Mouse (Mus musculus) liver, embryonic 16.5 days (tissue): ENCODE results near the gene Shf. TPM values are rescaled to one million over a fixed set of nuclear protein-coding genes. Genes with fewer than 3 reads are reported as not detected.

ENCODE experiments used
- ATAC-seq: fragments of 200-750 bp; cut with Nextera tagmentation; 2 replicates; pipeline ENCODE4 v1.8.0; 2017; ENCODE audit warnings: low read depth, mild to moderate bottlenecking, moderate number of reproducible peaks, moderate library complexity
- H3K27ac ChIP-seq: fragments of 300-500 bp; sonication (generic); 2 replicates; pipeline ENCODE4 v1.5.1; 2014; ENCODE audit warnings: mild to moderate bottlenecking, low read length
- H3K27me3 ChIP-seq: fragments of 300-500 bp; sonication (generic); 2 replicates; pipeline ENCODE4 v1.6.1; 2014; ENCODE audit warnings: low read depth, low read length, mixed read lengths; ENCODE audit not compliant: control insufficient read depth, insufficient read depth
- H3K36me3 ChIP-seq: fragments of 300-500 bp; sonication (generic); 2 replicates; pipeline ENCODE4 v1.6.1; 2014; ENCODE audit warnings: mild to moderate bottlenecking; ENCODE audit not compliant: control insufficient read depth, insufficient read depth
- H3K4me1 ChIP-seq: fragments of 300-500 bp; sonication (generic); 2 replicates; pipeline ENCODE4 v1.6.1; 2014; ENCODE audit warnings: low read depth, low read length, mixed read lengths; ENCODE audit not compliant: control insufficient read depth
- H3K4me2 ChIP-seq: fragments of 300-500 bp; sonication (generic); 2 replicates; pipeline ENCODE4 v1.6.1; 2014; ENCODE audit warnings: low read depth, low read length, mixed read lengths
- H3K4me3 ChIP-seq: fragments of 300-500 bp; sonication (generic); 2 replicates; pipeline ENCODE4 v1.5.1; 2014; ENCODE audit warnings: low read depth, mild to moderate bottlenecking, low read length
- H3K9ac ChIP-seq: fragments of 300-500 bp; sonication (generic); 2 replicates; pipeline ENCODE4 v1.6.1; 2014; ENCODE audit warnings: low read depth, low read length
- H3K9me3 ChIP-seq: fragments of 300-500 bp; sonication (generic); replicated peaks from 2 replicates; pipeline ENCODE4 v1.6.1; 2016; ENCODE audit warnings: low read length; ENCODE audit not compliant: control insufficient read depth
- WGBS: fragments of 180-500 bp; shearing (Covaris S2); extraction: QIAGEN DNeasy Blood & Tissue Kit; methylation state at CpG from one replicate; pipeline ENCODE4 v1.1.7; 2014; ENCODE audit not compliant: insufficient replicate concordance; 5-methylcytosine and 5-hydroxymethylcytosine counted together
- polyA plus RNA-seq: library from polyadenylated mRNA; unstranded; fragments of >200 nt; fragmentation: Nextera tagmentation; extraction: Ambion mirVana; gene quantifications from 2 replicates; pipeline ENCODE4 v1.2.1, GENCODE M21; 2015

Gene Shf
- polyA plus RNA-seq, 1 experiment from 2014 or later, result 1.3 TPM

DNA sequence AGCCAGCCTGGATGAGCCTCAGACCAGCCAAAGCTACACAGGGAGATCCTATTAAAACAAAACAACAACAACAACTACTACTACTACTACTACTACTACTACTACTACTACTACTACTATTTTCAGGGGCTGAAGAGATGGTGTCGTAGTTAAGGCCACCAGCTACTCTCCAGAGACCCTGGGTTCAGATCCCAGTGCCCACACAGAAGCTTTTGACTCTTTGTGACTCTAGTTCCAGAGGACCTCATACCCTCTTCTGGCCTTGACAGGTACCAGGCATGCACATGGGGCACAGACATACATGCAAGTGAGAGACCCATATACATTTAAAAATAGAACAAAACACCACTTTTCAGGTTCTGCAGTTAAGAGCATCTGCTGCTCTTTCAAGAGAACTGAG, 3.6 kb upstream of the Shf start:
- WGBS, result 55% methylated on average over 1 of the region's 1 CpGs
- no peak overlapping the region for H3K4me2 ChIP-seq
- no peak for ATAC-seq
- H3K9me3 ChIP-seq, result no peaks in the 10 kb centered on the region
- H3K27ac ChIP-seq, result no peak overlapping the region
- no peaks in the 10 kb centered on the region for H3K36me3 ChIP-seq
- H3K4me1 ChIP-seq, result peaks cover 27% of the 10 kb centered on the region
- no peak overlapping the region for H3K4me3 ChIP-seq
- no peaks in the 10 kb centered on the region for H3K27me3 ChIP-seq
- H3K9ac ChIP-seq, result no peak overlapping the region

DNA sequence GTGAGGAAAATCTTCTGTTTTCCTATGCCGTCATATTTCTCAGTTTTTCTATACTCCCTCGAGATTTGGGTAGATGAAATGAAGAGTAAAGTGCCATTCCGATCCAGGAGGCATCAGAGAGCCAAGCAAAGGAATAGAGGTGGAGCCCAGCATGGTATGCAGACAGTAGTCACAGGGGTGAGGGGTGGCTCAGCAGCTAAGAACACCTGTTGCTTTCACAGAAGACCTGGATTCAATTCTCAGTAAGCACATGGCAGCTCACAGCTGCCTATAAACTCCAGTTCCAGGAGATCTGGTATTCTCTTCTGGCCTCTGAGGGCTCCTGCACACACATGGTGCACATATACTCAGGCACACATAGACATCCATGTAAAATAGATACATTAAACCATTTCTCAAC, 3.1 kb upstream of the Shf start:
- ATAC-seq, result no peak
- 57% methylated on average over 3 of the region's 3 CpGs for WGBS
- no peaks in the 10 kb centered on the region for H3K36me3 ChIP-seq
- H3K4me1 ChIP-seq, result peaks cover 31% of the 10 kb centered on the region
- no peaks in the 10 kb centered on the region for H3K27me3 ChIP-seq
- H3K9ac ChIP-seq, result no peak overlapping the region
- H3K4me3 ChIP-seq, result no peak overlapping the region
- H3K27ac ChIP-seq, result no peak overlapping the region
- H3K9me3 ChIP-seq, result no peaks in the 10 kb centered on the region
- H3K4me2 ChIP-seq, result no peak overlapping the region

DNA sequence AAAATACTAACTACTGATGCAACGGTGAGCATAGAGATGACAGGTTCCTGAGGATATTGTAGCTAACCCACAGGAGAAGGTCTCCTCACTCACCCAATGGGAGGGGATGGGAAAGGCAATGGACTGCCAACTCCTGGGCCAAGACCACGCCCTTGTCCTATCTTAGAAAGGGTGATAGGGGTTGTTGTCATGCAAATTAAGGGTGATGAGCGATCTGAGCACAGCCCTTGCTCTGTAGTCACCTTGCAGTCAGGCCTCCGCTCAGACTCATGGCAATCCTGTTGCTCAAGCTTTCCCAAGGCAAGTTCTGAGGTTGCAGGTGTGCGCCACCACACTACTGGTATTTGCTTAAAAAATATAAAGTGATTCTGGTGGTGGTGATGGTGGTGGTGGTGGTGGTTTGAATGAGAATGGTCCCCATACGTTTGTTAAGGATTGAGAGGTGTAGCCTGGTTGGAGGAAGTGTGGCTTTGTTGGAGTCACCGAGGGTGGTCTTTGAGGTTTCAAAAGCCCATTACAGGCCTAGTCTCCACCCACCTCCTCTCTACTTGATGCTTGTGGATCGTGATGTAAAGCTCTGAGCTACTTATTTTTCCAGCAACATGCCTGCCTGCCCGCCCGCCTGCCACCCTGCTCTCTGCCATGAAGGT, 1.3 kb upstream of the Shf start:
- H3K4me3 ChIP-seq, result no peak overlapping the region
- peaks cover 31% of the 10 kb centered on the region for H3K4me1 ChIP-seq
- WGBS, result 48% methylated on average over 10 of the region's 10 CpGs
- no peaks in the 10 kb centered on the region for H3K27me3 ChIP-seq
- ATAC-seq, result no peak
- no peak overlapping the region for H3K27ac ChIP-seq
- no peak overlapping the region for H3K9ac ChIP-seq
- H3K4me2 ChIP-seq, result no peak overlapping the region; the same call in 1 of the 2 replicates
- H3K36me3 ChIP-seq, result no peaks in the 10 kb centered on the region
- H3K9me3 ChIP-seq, result no peaks in the 10 kb centered on the region

DNA sequence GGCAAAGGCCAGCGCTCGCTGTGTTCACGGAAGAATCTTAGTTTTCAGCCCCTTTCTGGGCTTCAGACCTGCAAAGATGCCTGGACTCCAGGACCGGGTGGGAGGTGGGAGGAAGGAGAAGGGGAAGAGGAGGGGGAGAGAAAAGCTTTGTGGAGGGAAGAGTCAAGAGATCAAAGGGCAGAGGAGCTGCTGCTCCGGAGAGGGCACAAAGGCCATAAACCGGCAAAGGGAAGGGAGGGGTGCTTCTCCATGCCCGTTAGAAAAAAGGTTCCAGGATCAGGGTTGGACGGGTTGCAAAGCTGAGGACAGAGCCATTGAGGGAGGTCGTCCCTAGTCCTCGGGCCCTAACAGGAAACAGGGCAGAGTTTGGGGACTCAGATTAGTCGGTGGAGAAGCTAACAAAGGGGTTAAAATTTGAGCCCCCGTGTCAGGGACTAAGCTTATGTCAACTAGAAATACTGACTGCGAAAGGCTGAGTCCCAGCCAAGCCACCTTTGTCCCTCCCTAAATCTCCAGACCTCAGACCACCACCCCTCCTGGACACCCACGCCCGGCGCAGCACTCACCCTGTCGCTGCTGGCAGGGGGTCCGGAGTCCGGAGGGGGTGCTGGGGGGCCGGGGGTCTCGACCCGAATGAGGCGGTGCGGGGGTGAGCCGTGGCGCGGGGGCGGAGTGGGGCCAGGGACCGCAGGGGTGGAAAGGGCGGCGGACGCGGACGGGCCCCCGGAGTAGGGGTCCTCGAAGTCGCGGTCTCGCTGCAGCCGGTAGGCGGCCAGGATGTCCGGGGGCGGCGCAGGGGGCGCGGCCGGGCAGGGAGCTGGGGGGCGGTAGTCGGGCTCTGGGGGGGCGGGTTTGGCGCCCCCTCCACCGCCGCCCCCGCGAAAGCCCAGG, 636 bp downstream of the Shf start:
- Histone ChIP-seq H3K27ac (peak overlapping the region; percentile 57), H3K9me3 (no peaks in the 10 kb centered on the region), H3K36me3 (0 out of 2 replicates have a peak, but pooled peaks cover 3% of the 10 kb centered on the region), H3K4me1 (peaks cover 46% of the 10 kb centered on the region), H3K9ac (peak overlapping the region; percentile 83), H3K27me3 (no peaks in the 10 kb centered on the region), H3K4me3 (peak overlapping the region; percentile 79), H3K4me2 (peak overlapping the region; percentile 97)
- 4% methylated on average over 28 of the region's 55 CpGs for WGBS
- peak; percentile 11 for ATAC-seq

DNA sequence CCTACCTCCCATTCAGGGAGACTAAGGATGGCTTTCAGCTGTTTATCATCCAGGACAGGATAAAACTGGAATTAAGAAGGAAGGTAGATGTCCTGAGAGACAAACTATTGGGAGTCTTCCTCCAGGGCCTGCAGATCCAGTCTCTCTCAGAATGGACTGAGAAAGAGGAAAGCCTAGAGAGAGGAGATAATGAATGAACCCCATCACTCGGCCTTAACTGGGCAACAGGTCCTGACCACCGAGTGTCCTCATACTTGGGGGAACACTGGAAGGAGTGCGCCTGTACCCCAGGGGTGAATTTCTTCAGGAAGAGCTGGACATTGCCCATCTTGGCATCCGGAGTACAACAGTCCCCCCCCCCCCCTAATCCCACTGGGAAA, 1.3 kb downstream of the Shf start:
- Histone ChIP-seq H3K4me1 (peaks cover 46% of the 10 kb centered on the region), H3K36me3 (0 out of 2 replicates have a peak, but pooled peaks cover 5% of the 10 kb centered on the region), H3K4me2 (peak overlapping the region; percentile 97), H3K27ac (no peak overlapping the region), H3K9me3 (no peaks in the 10 kb centered on the region), H3K9ac (peak overlapping the region; percentile 83; the same call in 1 of the 2 replicates), H3K4me3 (peak overlapping the region; percentile 79), H3K27me3 (no peaks in the 10 kb centered on the region)
- WGBS, result 28% methylated on average over 4 of the region's 4 CpGs
- ATAC-seq, result no peak

DNA sequence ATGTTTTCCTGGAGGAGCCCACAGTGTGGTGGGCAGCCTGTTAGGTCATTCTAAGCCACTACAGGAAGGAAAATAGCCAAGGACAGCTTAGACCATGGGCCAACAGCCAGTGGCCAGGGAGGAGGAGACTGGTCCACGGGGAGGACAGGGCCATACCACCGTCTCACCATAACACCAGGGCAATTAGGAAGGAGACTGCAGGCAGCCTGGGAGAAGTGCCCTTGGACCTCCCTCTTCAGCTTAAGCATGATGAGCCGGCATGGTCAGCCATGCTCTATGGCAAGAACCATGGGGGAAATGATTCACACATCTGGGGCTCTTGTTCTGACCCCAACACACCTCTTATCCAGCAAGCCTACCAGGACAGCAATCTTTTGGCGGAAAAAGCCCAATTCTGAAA, 1.8 kb downstream of the Shf start:
- Histone ChIP-seq H3K27me3 (no peaks in the 10 kb centered on the region), H3K9ac (no peak overlapping the region), H3K4me3 (peak overlapping the region; percentile 79; the same call in 1 of the 2 replicates), H3K36me3 (0 out of 2 replicates have a peak, but pooled peaks cover 5% of the 10 kb centered on the region), H3K4me2 (peak overlapping the region; percentile 97), H3K4me1 (peaks cover 46% of the 10 kb centered on the region), H3K9me3 (no peaks in the 10 kb centered on the region), H3K27ac (no peak overlapping the region)
- WGBS, result 60% methylated on average over 4 of the region's 4 CpGs
- no peak for ATAC-seq

DNA sequence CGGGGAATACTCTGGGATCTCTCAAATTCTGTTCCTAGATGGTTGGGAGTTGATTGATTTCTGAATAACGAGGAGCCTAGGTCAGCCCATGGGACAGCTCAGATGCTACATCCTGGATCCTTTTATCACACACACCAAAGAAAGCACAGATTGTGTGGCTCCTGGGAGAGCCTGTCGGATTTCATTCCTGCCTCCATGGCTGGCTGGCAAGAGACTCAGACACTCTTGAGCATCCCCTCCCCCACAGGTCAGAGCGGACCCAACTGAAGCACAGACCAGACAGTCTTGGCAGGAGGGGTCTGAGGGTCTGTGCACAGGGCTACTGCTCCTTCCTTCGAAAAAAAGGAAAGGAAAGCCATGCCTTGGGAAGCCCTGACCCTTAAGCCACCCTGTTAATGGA, 2.3 kb downstream of the Shf start:
- Histone ChIP-seq H3K27ac (no peak overlapping the region), H3K36me3 (0 out of 2 replicates have a peak, but pooled peaks cover 5% of the 10 kb centered on the region), H3K27me3 (no peaks in the 10 kb centered on the region), H3K4me1 (peaks cover 49% of the 10 kb centered on the region), H3K4me2 (no peak overlapping the region), H3K4me3 (no peak overlapping the region), H3K9me3 (no peaks in the 10 kb centered on the region), H3K9ac (no peak overlapping the region)
- WGBS, result 80% methylated on average over 5 of the region's 5 CpGs
- ATAC-seq, result no peak

DNA sequence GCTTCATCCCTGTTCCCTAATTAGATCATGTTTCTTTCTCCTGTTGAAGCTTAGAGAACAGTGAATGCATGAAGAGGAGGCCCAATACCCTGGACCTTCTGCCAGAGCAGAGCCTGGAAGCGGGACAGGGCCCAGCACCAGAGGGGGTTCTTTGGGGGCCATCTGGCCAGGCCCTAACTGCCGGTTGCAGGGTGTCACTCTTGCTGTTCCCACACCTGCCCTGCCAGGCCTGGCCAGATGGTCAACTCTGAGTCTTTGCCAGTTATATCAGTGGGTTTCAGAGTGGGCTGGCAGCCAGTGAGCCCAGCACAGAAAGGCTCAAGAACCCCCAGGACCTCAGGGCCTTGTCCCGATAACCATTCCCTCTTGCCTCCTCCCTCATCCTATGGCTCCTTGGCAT, 2.9 kb downstream of the Shf start:
- Histone ChIP-seq H3K9me3 (no peaks in the 10 kb centered on the region), H3K27ac (no peak overlapping the region), H3K9ac (no peak overlapping the region), H3K4me3 (no peak overlapping the region), H3K4me2 (no peak overlapping the region), H3K4me1 (peaks cover 50% of the 10 kb centered on the region), H3K27me3 (no peaks in the 10 kb centered on the region), H3K36me3 (0 out of 2 replicates have a peak, but pooled peaks cover 5% of the 10 kb centered on the region)
- WGBS, result 89% methylated on average over 3 of the region's 3 CpGs
- ATAC-seq, result no peak
